Mouse (Mus musculus): ENCODE measurements around the gene Rhox4a. TPM values are rescaled to one million over a fixed set of nuclear protein-coding genes. Genes with fewer than 3 reads are reported as not detected.
"Not testable (repeated sequence)": the region's sequence is repeated elsewhere in the genome, so short reads cannot be mapped to it uniquely, and the experiment has no call there.

The Rhox4a gene
- not detected in 2 replicates for polyA plus RNA-seq (2015; fragmentation: Nextera tagmentation; extraction: Ambion mirVana)

GRCm38 (mm10) chrX:37265038-37265437 is at the start of gene Rhox4a:
Rhox4a (plus strand) TSS chrX:37265338.
- H3K27me3 ChIP-seq (ENCODE audit: control insufficient read depth, insufficient read depth, low read depth, low read length); H3K4me3 ChIP-seq (ENCODE audit: low read depth, low read length); H3K4me1 ChIP-seq (ENCODE audit: control insufficient read depth, insufficient read depth, low read length); ATAC-seq; H3K4me2 ChIP-seq (ENCODE audit: low read length); H3K36me3 ChIP-seq (ENCODE audit: control insufficient read depth, insufficient read depth, low read length); H3K9me3 ChIP-seq (replicated peaks; ENCODE audit: control insufficient read depth, low read length, poor library complexity, severe bottlenecking); H3K9ac ChIP-seq (ENCODE audit: low read depth, low read length); H3K27ac ChIP-seq (ENCODE audit: low read length): not testable (repeated sequence)
- WGBS: 95% methylated on average over 8 of the region's 19 CpGs

- H3K4me3 ChIP-seq (ENCODE audit: low read depth, low read length); H3K27me3 ChIP-seq (ENCODE audit: control insufficient read depth, insufficient read depth, low read depth, low read length); H3K36me3 ChIP-seq (ENCODE audit: control insufficient read depth, insufficient read depth, low read length); H3K9ac ChIP-seq (ENCODE audit: low read depth, low read length); H3K27ac ChIP-seq (ENCODE audit: low read length); H3K4me2 ChIP-seq (ENCODE audit: low read length); ATAC-seq; H3K9me3 ChIP-seq (replicated peaks; ENCODE audit: control insufficient read depth, low read length, poor library complexity, severe bottlenecking); H3K4me1 ChIP-seq (ENCODE audit: control insufficient read depth, insufficient read depth, low read length): not testable (repeated sequence)
- 79% methylated on average over 1 of the region's 1 CpGs for WGBS
These were observed 43.0 kb upstream of the Rhox4a start, which contains the start of gene Rhox1 for GRCm38 (mm10) chrX:37222158-37222557. Rhox1 (minus strand) TSS chrX:37222258.

- H3K4me1 ChIP-seq (ENCODE audit: control insufficient read depth, insufficient read depth, low read length); H3K27me3 ChIP-seq (ENCODE audit: control insufficient read depth, insufficient read depth, low read depth, low read length); H3K4me3 ChIP-seq (ENCODE audit: low read depth, low read length); H3K9me3 ChIP-seq (replicated peaks; ENCODE audit: control insufficient read depth, low read length, poor library complexity, severe bottlenecking); H3K27ac ChIP-seq (ENCODE audit: low read length); ATAC-seq; H3K9ac ChIP-seq (ENCODE audit: low read depth, low read length); H3K4me2 ChIP-seq (ENCODE audit: low read length); H3K36me3 ChIP-seq (ENCODE audit: control insufficient read depth, insufficient read depth, low read length): not testable (repeated sequence)
- no CpG with 5 or more reads among the region's 9 CpGs for WGBS
These were observed 20.5 kb upstream of the Rhox4a start, which contains the start of gene Rhox2a for GRCm38 (mm10) chrX:37244676-37245075. Rhox2a (plus strand) TSS chrX:37244976.

- H3K9ac ChIP-seq (ENCODE audit: low read depth, low read length); H3K36me3 ChIP-seq (ENCODE audit: control insufficient read depth, insufficient read depth, low read length); H3K4me2 ChIP-seq (ENCODE audit: low read length); ATAC-seq; H3K27ac ChIP-seq (ENCODE audit: low read length); H3K4me3 ChIP-seq (ENCODE audit: low read depth, low read length); H3K4me1 ChIP-seq (ENCODE audit: control insufficient read depth, insufficient read depth, low read length); H3K27me3 ChIP-seq (ENCODE audit: control insufficient read depth, insufficient read depth, low read depth, low read length); H3K9me3 ChIP-seq (replicated peaks; ENCODE audit: control insufficient read depth, low read length, poor library complexity, severe bottlenecking): not testable (repeated sequence)
- WGBS: no CpG with 5 or more reads among the region's 3 CpGs
These were observed 15.5 kb upstream of the Rhox4a start, which contains the start of gene Rhox3a for GRCm38 (mm10) chrX:37249619-37250018. Rhox3a (plus strand) TSS chrX:37249919.

Other genes starting within 250 kb of the Rhox4a start
- gene Sowahd, start 216.5 kb upstream of the Rhox4a start, polyA plus RNA-seq (2015; fragmentation: Nextera tagmentation; extraction: Ambion mirVana): 0.12 TPM in 1 of 2 replicates, not detected in the other
- gene Rpl39, start 179.9 kb upstream of the Rhox4a start, polyA plus RNA-seq (2015; fragmentation: Nextera tagmentation; extraction: Ambion mirVana): 229 and 259 TPM in 2 replicates
- gene Upf3b, start 155.0 kb upstream of the Rhox4a start, polyA plus RNA-seq (2015; fragmentation: Nextera tagmentation; extraction: Ambion mirVana): 29.8 and 32.8 TPM in 2 replicates
- 26.2 and 26.8 TPM in 2 replicates for gene Nkap, start 138.5 kb upstream of the Rhox4a start, polyA plus RNA-seq (2015; fragmentation: Nextera tagmentation; extraction: Ambion mirVana)
- gene Akap14, start 96.5 kb upstream of the Rhox4a start, polyA plus RNA-seq (2015; fragmentation: Nextera tagmentation; extraction: Ambion mirVana): 0.57 and 0.82 TPM in 2 replicates
- 605 and 635 TPM in 2 replicates for gene Ndufa1, start 74.2 kb upstream of the Rhox4a start, polyA plus RNA-seq (2015; fragmentation: Nextera tagmentation; extraction: Ambion mirVana)
- 20.8 and 23.2 TPM in 2 replicates for gene Rnf113a1, start 74.1 kb upstream of the Rhox4a start, polyA plus RNA-seq (2015; fragmentation: Nextera tagmentation; extraction: Ambion mirVana)
- not detected in 2 replicates for gene Gm9, start 54.3 kb upstream of the Rhox4a start, polyA plus RNA-seq (2015; fragmentation: Nextera tagmentation; extraction: Ambion mirVana)
- not detected in 2 replicates for gene Rhox1, start 43.1 kb upstream of the Rhox4a start, polyA plus RNA-seq (2015; fragmentation: Nextera tagmentation; extraction: Ambion mirVana)
- not detected in 2 replicates for gene Rhox2a, start 20.4 kb upstream of the Rhox4a start, polyA plus RNA-seq (2015; fragmentation: Nextera tagmentation; extraction: Ambion mirVana)
- gene Rhox3a, start 15.4 kb upstream of the Rhox4a start, polyA plus RNA-seq (2015; fragmentation: Nextera tagmentation; extraction: Ambion mirVana): not detected in 2 replicates
- gene Rhox3a2, start 114.7 kb downstream of the Rhox4a start, polyA plus RNA-seq (2015; fragmentation: Nextera tagmentation; extraction: Ambion mirVana): not detected in 2 replicates
- gene Rhox4a2, start 125.5 kb downstream of the Rhox4a start, polyA plus RNA-seq (2015; fragmentation: Nextera tagmentation; extraction: Ambion mirVana): not detected in 2 replicates
- gene Rhox2b, start 146.7 kb downstream of the Rhox4a start, polyA plus RNA-seq (2015; fragmentation: Nextera tagmentation; extraction: Ambion mirVana): not detected in 2 replicates
- not detected in 2 replicates for gene Rhox4b, start 167.2 kb downstream of the Rhox4a start, polyA plus RNA-seq (2015; fragmentation: Nextera tagmentation; extraction: Ambion mirVana)
- not detected in 2 replicates for gene Rhox2c, start 188.3 kb downstream of the Rhox4a start, polyA plus RNA-seq (2015; fragmentation: Nextera tagmentation; extraction: Ambion mirVana)
- gene Rhox3c, start 193.2 kb downstream of the Rhox4a start, polyA plus RNA-seq (2015; fragmentation: Nextera tagmentation; extraction: Ambion mirVana): not detected in 2 replicates
- not detected in 2 replicates for gene Rhox4c, start 215.0 kb downstream of the Rhox4a start, polyA plus RNA-seq (2015; fragmentation: Nextera tagmentation; extraction: Ambion mirVana)
- not detected in 2 replicates for gene Rhox2d, start 228.1 kb downstream of the Rhox4a start, polyA plus RNA-seq (2015; fragmentation: Nextera tagmentation; extraction: Ambion mirVana)
- not detected in 2 replicates for gene Rhox4d, start 249.0 kb downstream of the Rhox4a start, polyA plus RNA-seq (2015; fragmentation: Nextera tagmentation; extraction: Ambion mirVana)

Data from midbrain, embryonic 16.5 days (tissue).